Mouse (Mus musculus) liver, postnatal 0 days (tissue): ENCODE measurements around the gene Pigl.

Source experiments
- CTCF ChIP-seq: sonication (generic); IDR thresholded peaks from 2 replicates; pipeline ENCODE4 v1.5.1; 2016; ENCODE audit warnings: antibody characterized with exemption, low read depth
- EP300 ChIP-seq: IDR thresholded peaks from 2 replicates; pipeline ENCODE4 v1.6.1; 2016; ENCODE audit warnings: antibody characterized with exemption, low read depth, mild to moderate bottlenecking

DNA sequence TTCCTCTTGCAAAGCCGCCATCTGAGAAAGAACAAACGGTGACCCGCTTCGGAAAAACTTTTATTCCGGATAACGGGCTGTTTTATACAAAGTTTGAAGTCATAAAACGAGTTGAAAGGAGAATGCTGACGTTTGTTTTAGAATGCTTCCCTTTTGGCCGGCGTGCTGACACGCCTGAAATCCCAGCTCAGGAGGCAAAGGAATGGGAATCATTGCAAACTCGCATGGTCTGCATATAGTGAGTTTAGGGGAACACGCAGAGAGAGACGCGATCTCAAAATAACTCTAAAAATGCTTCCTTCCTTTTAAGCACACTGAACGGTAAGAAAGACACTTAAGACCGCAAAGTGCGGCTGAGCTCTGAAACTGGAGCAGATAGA, 379 bp upstream of the Pigl start:
- TF ChIP-seq CTCF = no peak
- no peak for TF ChIP-seq EP300
